Comparison of ENCODE assay signal across 8 mouse cellular contexts in the genomic region with DNA sequence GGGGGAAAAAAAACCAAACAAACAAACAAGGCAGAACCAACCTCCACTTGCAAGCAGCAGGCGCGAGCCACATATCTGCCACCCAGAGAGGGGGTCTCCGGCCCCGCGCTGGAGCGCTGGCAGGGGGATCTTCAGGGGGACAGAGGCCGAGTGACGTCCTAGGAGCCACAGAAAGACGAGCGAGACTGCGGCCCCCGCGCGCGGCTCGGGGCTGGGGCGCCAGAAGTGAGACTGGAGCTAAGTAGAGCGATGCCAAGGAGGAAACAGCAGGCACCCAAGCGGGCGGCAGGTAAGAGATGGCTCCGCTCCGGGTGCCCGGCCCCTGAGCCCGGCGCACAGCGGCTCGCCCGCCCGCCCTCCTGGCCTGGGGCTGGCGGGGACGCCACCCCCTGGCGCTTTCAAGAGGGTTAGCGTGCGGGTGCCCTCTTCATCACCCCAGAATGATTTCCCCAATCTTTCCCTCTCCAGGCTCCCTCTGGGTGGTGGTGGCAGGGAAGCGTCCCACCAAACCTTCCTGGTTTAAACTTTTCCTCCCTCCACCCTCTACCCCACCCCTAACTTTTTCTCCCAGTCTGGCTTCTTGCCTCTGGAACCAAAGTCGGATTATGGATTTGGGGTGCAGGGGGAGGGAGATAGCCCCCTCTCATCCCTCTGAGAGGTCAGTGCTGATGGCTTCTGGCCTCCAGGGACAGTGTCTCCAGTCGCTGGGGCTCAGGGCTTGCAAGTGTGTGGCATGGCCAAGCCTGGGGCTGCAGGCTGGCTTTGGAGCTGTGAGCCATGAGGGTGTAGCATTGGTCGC. TPM values are rescaled to one million over a fixed set of nuclear protein-coding genes. Genes with fewer than 3 reads are reported as not detected.
A peak's percentile ranks its signal among the peaks of the same experiment; 100 is the strongest.
DNase-seq lines count a peak whose midpoint lies in the region; ATAC-seq and TF ChIP-seq lines count a peak whose summit lies in the region.

No protein-coding gene starts in this region.

- peak overlapping the region; percentile 5 for H3K4me3 ChIP-seq in cerebellum, adult 2 months (replicated peaks; ENCODE audit: insufficient read depth, low read depth, low read length)
- peak overlapping the region; percentile 62 for H3K4me3 ChIP-seq in forebrain, embryonic 12.5 days (replicated peaks)
- peak overlapping the region; percentile 79 for H3K4me3 ChIP-seq in limb, embryonic 11.5 days (ENCODE audit: low read depth, low read length)
- H3K4me3 ChIP-seq in midbrain, postnatal 0 days (ENCODE audit: low read depth, low read length), result peak overlapping the region; percentile 72

- POLR2A ChIA-PET in Patski (lab: Charles Lee), result interaction anchor here (1.6 kb wide), 1 partner anchor 33 kb away, joined by 5 read pairs; no protein-coding TSS in a partner anchor

- peak; percentile 6 to 14 for DNase-seq in cerebellum, adult 2 months
- no peak for DNase-seq in cerebellum, adult 9-11 months
- DNase-seq in Patski (ENCODE audit: low read depth, low spot score), result no peak
- DNase-seq in heart, postnatal 25 days (ENCODE audit: low spot score), result peak; percentile 17
- peak; percentile 60 for DNase-seq in limb, embryonic 11.5 days (ENCODE audit: low spot score)
- DNase-seq in midbrain, postnatal 0 days (ENCODE audit: low spot score), result no peak
- DNase-seq in urinary bladder, adult 2 months (ENCODE audit: low spot score), result peak; percentile 60

- WGBS in cerebellum, adult 2 months, result under 1% methylated on average over 38 of the region's 38 CpGs
- under 1% methylated on average over 37 of the region's 38 CpGs for WGBS in forebrain, embryonic 12.5 days
- under 1% methylated on average over 38 of the region's 38 CpGs for WGBS in limb, embryonic 11.5 days
- WGBS in midbrain, postnatal 0 days, result 1% methylated on average over 32 of the region's 38 CpGs

- no peak for TF ChIP-seq CTCF in cerebellum, adult 2 months (IDR thresholded peaks at IDR 0.05; ENCODE audit: borderline replicate concordance, insufficient read depth, low read depth, low read length)
- TF ChIP-seq CTCF in Patski (IDR thresholded peaks at IDR 0.05), result no peak
- TF ChIP-seq CTCF in midbrain, postnatal 0 days (IDR thresholded peaks at IDR 0.05), result no peak

- no peaks in the 10 kb centered on the region for H3K36me3 ChIP-seq in forebrain, embryonic 12.5 days (replicated peaks)
- no peaks in the 10 kb centered on the region for H3K36me3 ChIP-seq in limb, embryonic 11.5 days (ENCODE audit: control insufficient read depth, insufficient read depth, low read length)
- H3K36me3 ChIP-seq in midbrain, postnatal 0 days (ENCODE audit: insufficient read depth, low read length), result no peaks in the 10 kb centered on the region

- CTCF ChIA-PET in Patski (lab: Charles Lee), result interaction anchor here (1.0 to 1.4 kb wide), 2 partner anchors 20 to 30 kb away, joined by 3 read pairs; no protein-coding TSS in a partner anchor

- H3K9me3 ChIP-seq in forebrain, embryonic 12.5 days, result no peaks in the 10 kb centered on the region
- no peaks in the 10 kb centered on the region for H3K9me3 ChIP-seq in limb, embryonic 11.5 days (ENCODE audit: control insufficient read depth, low read length)
- H3K9me3 ChIP-seq in midbrain, postnatal 0 days (ENCODE audit: low read length), result no peaks in the 10 kb centered on the region

- intact Hi-C loops in heart, postnatal 25 days (cut with DNase I), result loop anchor here (2.0 to 5.0 kb wide), 4 partner anchors 34 to 214 kb away; no protein-coding TSS in a partner anchor

- peak overlapping the region; percentile 78 for H3K9ac ChIP-seq in forebrain, embryonic 12.5 days
- peak overlapping the region; percentile 94 for H3K9ac ChIP-seq in limb, embryonic 11.5 days (ENCODE audit: low read length)
- H3K9ac ChIP-seq in midbrain, postnatal 0 days (replicated peaks; ENCODE audit: low read length, poor library complexity, severe bottlenecking), result peak overlapping the region; percentile 77

- no peak overlapping the region for H3K27ac ChIP-seq in cerebellum, adult 2 months (ENCODE audit: insufficient read depth, low read length)
- peak overlapping the region; percentile 42; the same call in 1 of the 2 replicates for H3K27ac ChIP-seq in forebrain, embryonic 12.5 days
- H3K27ac ChIP-seq in limb, embryonic 11.5 days (replicated peaks; ENCODE audit: low read depth, low read length), result peak overlapping the region; percentile 68; the same call in 1 of the 2 replicates
- H3K27ac ChIP-seq in midbrain, postnatal 0 days (ENCODE audit: low read depth, low read length), result peak overlapping the region; percentile 70

- peak overlapping the region; percentile 97 for H3K4me2 ChIP-seq in forebrain, embryonic 12.5 days
- peak overlapping the region; percentile 94 for H3K4me2 ChIP-seq in limb, embryonic 11.5 days (ENCODE audit: low read depth, severe bottlenecking)
- H3K4me2 ChIP-seq in midbrain, postnatal 0 days (ENCODE audit: low read depth, low read length, poor library complexity, severe bottlenecking), result peak overlapping the region; percentile 96

- in situ Hi-C loops in Patski (cut with MboI; ENCODE audit: low pct_unique_long_range_greater_than_20kb), result loop anchor here (5.0 kb wide), 2 partner anchors 119 to 329 kb away; no protein-coding TSS in a partner anchor

- no peak for TF ChIP-seq POLR2A in cerebellum, adult 2 months (IDR thresholded peaks at IDR 0.05; ENCODE audit: borderline replicate concordance, insufficient read depth, low read length)

- no peaks in the 10 kb centered on the region for H3K27me3 ChIP-seq in cerebellum, adult 2 months (ENCODE audit: control insufficient read depth, insufficient read depth, low read length)
- no peaks in the 10 kb centered on the region for H3K27me3 ChIP-seq in Patski
- peaks cover 3% of the 10 kb centered on the region; the same call in 1 of the 2 replicates for H3K27me3 ChIP-seq in forebrain, embryonic 12.5 days
- H3K27me3 ChIP-seq in limb, embryonic 11.5 days (ENCODE audit: control insufficient read depth, insufficient read depth, low read length), result no peaks in the 10 kb centered on the region
- no peaks in the 10 kb centered on the region for H3K27me3 ChIP-seq in midbrain, postnatal 0 days (ENCODE audit: insufficient read depth, low read length)

- ATAC-seq in Patski, result peak; percentile 38
- ATAC-seq in forebrain, embryonic 12.5 days (ENCODE audit: low FRiP score), result peak; percentile 60
- ATAC-seq in limb, embryonic 11.5 days (ENCODE audit: insufficient number of reproducible peaks, low FRiP score, low TSS enrichment, low read depth), result peak; percentile 18; the same call in 1 of the 2 replicates
- no peak for ATAC-seq in midbrain, postnatal 0 days (ENCODE audit: low FRiP score)

- peaks cover 6% of the 10 kb centered on the region for H3K4me1 ChIP-seq in cerebellum, adult 2 months (ENCODE audit: control insufficient read depth, insufficient read depth, low read length)
- peaks cover 18% of the 10 kb centered on the region for H3K4me1 ChIP-seq in forebrain, embryonic 12.5 days
- H3K4me1 ChIP-seq in limb, embryonic 11.5 days (ENCODE audit: control insufficient read depth, insufficient read depth, low read length), result peaks cover 24% of the 10 kb centered on the region
- H3K4me1 ChIP-seq in midbrain, postnatal 0 days (ENCODE audit: insufficient read depth, low read length), result peaks cover 5% of the 10 kb centered on the region; the same call in 1 of the 2 replicates

RNA-seq across cellular contexts. Expression of a gene that starts 0.9 kb away (rescaled TPM):
- 12.5 and 16.1 TPM in 2 replicates for polyA plus RNA-seq in cerebellum, adult 2 months (2012; rRNA removed)
- 43.1 TPM for polyA plus RNA-seq in Patski (2021)
- 8.4 TPM in 2 replicates for polyA plus RNA-seq in forebrain, embryonic 12.5 days (2016; fragmentation: Nextera tagmentation; extraction: Ambion mirVana)
- total RNA-seq in heart, postnatal 25 days (2021), result 10 to 100 TPM; 12.8 to 14.4 TPM
- polyA plus RNA-seq in limb, embryonic 11.5 days (2014; fragmentation: Nextera tagmentation; extraction: Ambion mirVana), result 5.9 and 7.2 TPM in 2 replicates
- 37.2 and 40.8 TPM in 2 replicates for total RNA-seq in midbrain, postnatal 0 days (2014; rRNA removed)
- 19.6 and 26.4 TPM in 2 replicates for polyA plus RNA-seq in midbrain, postnatal 0 days (2015; fragmentation: Nextera tagmentation; extraction: Ambion mirVana)
- polyA plus RNA-seq in urinary bladder, adult 2 months (2012; rRNA removed), result 42.1 and 60.0 TPM in 2 replicates

RNA-seq across cellular contexts. Expression of a gene that starts 46.1 kb away (rescaled TPM):
- not detected in 2 replicates for polyA plus RNA-seq in cerebellum, adult 2 months (2012; rRNA removed)
- polyA plus RNA-seq in Patski (2021), result not detected
- polyA plus RNA-seq in forebrain, embryonic 12.5 days (2016; fragmentation: Nextera tagmentation; extraction: Ambion mirVana), result not detected in 2 replicates
- total RNA-seq in heart, postnatal 25 days (2021), result not detected
- polyA plus RNA-seq in limb, embryonic 11.5 days (2014; fragmentation: Nextera tagmentation; extraction: Ambion mirVana), result not detected in 2 replicates
- total RNA-seq in midbrain, postnatal 0 days (2014; rRNA removed), result not detected in 2 replicates
- polyA plus RNA-seq in midbrain, postnatal 0 days (2015; fragmentation: Nextera tagmentation; extraction: Ambion mirVana), result not detected in 2 replicates
- polyA plus RNA-seq in urinary bladder, adult 2 months (2012; rRNA removed), result not detected in 2 replicates

Comparison
In these comparisons a context has a peak if more than half of its experiments do, and no peak if none do; other contexts are left out.
1. DNase-seq: peak in cerebellum, adult 2 months (2 of 2), heart, postnatal 25 days (single experiment), limb, embryonic 11.5 days (single experiment) and urinary bladder, adult 2 months (single experiment); none in cerebellum, adult 9-11 months (single experiment), Patski (single experiment) and midbrain, postnatal 0 days (single experiment).
2. H3K4me3 ChIP-seq: peak in every context shown above with its lines; median percentile 79 in limb, embryonic 11.5 days; 72 in midbrain, postnatal 0 days; 62 in forebrain, embryonic 12.5 days; 5 in cerebellum, adult 2 months.
3. Peak in every context shown above with its lines, with median percentiles within 50 percentile points of each other: H3K4me2 ChIP-seq and H3K9ac ChIP-seq.